Mouse (Mus musculus) frontal cortex, postnatal 14 days (tissue): ENCODE results near the gene H2-DMb1.

Experiments
- DNase-seq, 2 experiments: peaks; one replicate each; pipeline ENCODE4 v3.0.0; 2022; ENCODE audit warnings: low spot score in 2 of 2

The H2-DMb1 gene

DNA sequence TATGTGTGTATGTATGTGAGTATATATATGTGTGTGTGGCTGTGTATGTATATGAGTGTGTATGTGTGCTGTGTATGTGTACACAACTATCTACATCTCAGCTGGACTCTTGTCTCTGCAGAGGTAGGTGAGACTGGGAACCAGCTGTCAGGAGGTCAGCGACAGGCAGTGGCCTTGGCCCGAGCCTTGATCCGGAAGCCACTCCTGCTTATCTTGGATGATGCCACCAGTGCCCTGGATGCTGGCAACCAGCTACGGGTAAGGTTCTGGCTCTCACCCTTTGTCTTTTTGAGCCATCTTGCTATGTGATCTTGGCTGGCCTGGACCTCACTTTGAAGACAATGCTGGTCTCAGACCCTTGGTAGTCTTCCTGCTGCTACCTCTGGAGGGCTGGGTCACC, 41.9 kb downstream of the H2-DMb1 start:
- DNase-seq: no peak

GRCm38 (mm10) chr17:34196491-34196890, 43.6 kb downstream of the H2-DMb1 start:
- DNase-seq: no peak

GRCm38 (mm10) chr17:34196941-34197894, 44.3 kb downstream of the H2-DMb1 start, which contains the start of gene Psmb8:
Gene Psmb8, plus strand, starts transcription at chr17:34197721.
- DNase-seq: peak; percentile 78 to 82

DNA sequence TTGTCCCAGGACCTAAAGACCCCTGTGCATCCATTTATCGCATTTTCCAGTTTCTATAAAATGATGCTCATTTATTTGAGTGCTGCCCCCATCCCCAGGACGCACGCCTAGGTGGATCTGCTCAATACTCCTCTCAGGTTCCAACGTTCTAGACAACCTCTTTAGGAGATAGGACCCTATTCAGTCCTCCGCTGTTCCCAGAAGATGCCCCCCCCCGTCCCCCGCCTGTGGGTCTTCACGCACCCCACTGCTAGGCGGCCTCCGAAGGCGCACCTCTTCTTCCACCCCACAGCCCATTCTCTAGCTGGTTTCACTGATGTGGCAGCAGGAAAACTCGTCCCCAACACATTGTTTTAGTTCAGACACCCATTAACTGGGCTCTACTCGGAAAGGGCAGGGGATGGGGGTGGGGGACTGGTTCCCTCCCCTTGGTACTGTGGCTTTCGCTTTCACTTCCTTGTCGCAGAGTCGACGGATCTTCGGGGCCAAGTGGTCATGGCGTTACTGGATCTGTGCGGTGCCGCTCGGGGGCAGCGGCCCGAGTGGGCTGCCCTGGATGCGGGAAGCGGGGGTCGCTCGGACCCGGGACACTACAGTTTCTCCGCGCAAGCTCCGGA, 45.1 kb downstream of the H2-DMb1 start:
- DNase-seq: no peak

DNA sequence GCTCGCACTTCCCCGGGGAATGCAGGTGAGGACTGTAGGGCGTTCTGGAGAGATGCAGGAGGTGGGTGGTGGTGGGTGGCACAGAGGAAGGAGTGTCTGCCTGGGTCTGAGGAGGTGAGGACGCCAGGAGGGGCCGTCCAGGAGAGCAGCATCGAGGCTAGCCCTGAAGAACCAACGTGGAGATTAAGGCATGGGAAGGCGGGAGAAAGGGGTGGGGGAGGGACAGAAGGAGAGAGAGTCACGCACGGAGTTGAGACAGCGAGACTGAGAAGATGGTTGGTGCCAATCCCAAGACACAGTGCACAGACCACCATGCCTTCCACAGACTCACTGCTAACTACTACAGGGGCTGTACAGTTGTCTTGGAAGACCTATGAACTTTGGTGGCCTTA, 45.6 kb downstream of the H2-DMb1 start:
- DNase-seq: no peak

GRCm38 (mm10) chr17:34199050-34199619, 46.3 kb downstream of the H2-DMb1 start:
- no peak for DNase-seq

DNA sequence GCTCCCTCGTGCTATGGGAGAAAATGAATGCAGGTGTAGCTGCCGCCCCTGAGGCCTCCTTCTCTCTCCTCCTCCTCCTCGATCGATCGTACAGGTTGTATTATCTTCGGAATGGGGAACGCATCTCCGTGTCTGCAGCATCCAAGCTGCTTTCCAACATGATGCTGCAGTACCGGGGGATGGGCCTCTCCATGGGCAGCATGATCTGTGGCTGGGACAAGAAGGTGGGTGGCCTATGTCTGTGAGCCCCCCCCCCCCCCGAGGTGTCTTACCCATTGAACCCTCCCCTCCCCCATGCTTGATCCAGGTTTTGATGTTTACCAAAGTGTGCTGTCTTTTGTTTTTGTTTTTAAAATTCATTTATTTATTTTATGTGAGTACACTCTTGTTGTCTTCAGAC, 47.2 kb downstream of the H2-DMb1 start:
- DNase-seq: no peak

GRCm38 (mm10) chr17:34200772-34201505, 48.1 kb downstream of the H2-DMb1 start:
- no peak for DNase-seq

- DNase-seq: no peak
These were observed 48.7 kb downstream of the H2-DMb1 start for GRCm38 (mm10) chr17:34201506-34202055.

- no peak for DNase-seq
These were observed 50.0 kb downstream of the H2-DMb1 start for GRCm38 (mm10) chr17:34202760-34203442.

DNA sequence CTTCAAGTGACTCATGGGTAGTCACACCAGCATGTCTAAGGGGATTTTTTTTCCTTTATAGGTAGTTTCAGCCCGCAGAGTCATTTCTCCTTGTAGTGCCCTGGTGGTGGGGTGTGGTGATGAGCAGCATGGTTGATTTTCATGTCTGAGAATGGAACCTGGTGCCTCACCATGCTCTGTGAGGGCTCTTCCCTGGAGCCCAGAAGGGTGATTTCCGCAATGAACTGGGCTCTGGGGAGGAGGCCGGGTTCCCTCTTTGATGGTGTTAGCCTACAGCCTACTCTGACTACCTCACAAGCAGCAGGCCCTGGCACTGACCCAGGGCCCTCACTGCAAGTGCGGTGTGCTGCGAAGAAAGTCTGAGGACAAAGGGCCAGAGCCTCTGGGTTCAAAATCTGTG, 50.6 kb downstream of the H2-DMb1 start, which contains the start of gene Tap2:
Gene Tap2 (plus strand): TSS at position 84 of the 400 bp plus-strand sequence.
- no peak for DNase-seq

- peak; percentile 51 to 77 for DNase-seq
These were observed 51.6 kb downstream of the H2-DMb1 start for GRCm38 (mm10) chr17:34204303-34205010.

GRCm38 (mm10) chr17:34205021-34205745, 52.3 kb downstream of the H2-DMb1 start:
- DNase-seq: no peak

- DNase-seq: no peak
These were observed 52.9 kb downstream of the H2-DMb1 start for GRCm38 (mm10) chr17:34205746-34206176.

GRCm38 (mm10) chr17:34206731-34207130, 53.9 kb downstream of the H2-DMb1 start:
- no peak for DNase-seq

GRCm38 (mm10) chr17:34207456-34207855, 54.6 kb downstream of the H2-DMb1 start:
- DNase-seq: no peak

DNA sequence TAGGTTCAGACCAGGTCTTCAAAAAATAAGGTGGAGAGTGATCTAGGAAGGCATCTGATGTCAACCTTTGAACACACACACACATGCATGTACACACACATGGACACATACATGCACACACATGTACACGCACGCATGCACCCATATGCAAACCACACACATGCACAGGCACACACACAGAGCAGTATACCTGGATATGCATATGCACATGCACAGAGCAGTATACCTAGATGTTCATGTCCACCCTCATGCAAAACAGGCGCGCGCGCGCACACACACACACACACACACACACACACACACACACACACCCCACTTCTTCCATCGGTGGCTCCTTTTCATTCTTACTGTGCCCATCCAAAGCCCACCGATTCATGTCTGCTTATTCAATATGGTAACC, 55.0 kb downstream of the H2-DMb1 start:
- no peak for DNase-seq

DNA sequence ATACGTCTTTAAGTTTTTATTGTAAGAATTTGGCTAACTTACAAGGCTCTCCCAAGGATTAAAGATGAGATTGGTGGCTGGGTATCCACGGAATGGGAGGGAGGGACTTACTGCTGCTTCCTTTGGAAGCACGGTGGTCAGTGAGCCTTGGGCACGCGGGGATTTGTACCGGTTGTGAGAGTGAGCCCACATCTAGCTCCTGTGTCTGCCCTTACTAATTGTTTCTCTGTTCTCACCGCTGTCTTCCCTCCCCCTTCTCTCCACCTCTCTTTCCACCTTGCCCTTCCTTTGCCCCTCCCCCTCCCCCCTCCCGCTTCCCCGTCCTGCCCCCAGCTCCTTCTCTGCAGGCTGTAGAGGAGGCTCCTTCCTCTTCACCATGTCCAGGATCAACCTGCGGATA, 55.5 kb downstream of the H2-DMb1 start:
- DNase-seq: no peak

- DNase-seq: no peak
These were observed 56.8 kb downstream of the H2-DMb1 start for GRCm38 (mm10) chr17:34209680-34210079.
